Mouse (Mus musculus) erythroblast, embryonic 14.5 days (primary cell): Measurements from ENCODE around the gene Hist1h1c. TPM values are rescaled to one million over a fixed set of nuclear protein-coding genes. Genes with fewer than 3 reads are reported as not detected.
"Not testable (repeated sequence)": the region's sequence is repeated elsewhere in the genome, so short reads cannot be mapped to it uniquely, and the experiment has no call there.

Experiments
- H3K27me3 ChIP-seq: 2 replicates; pipeline ENCODE4 v1.6.1; 2012; ENCODE audit warnings: inconsistent platforms; ENCODE audit not compliant: control insufficient read depth
- H3K36me3 ChIP-seq: 2 replicates; pipeline ENCODE4 v1.6.1; 2012; ENCODE audit warnings: mild to moderate bottlenecking, inconsistent platforms; ENCODE audit not compliant: control insufficient read depth
- H3K4me1 ChIP-seq: 2 replicates; pipeline ENCODE4 v1.6.1; 2012; ENCODE audit warnings: inconsistent platforms; ENCODE audit not compliant: control insufficient read depth
- H3K4me3 ChIP-seq: replicated peaks from 2 replicates; pipeline ENCODE3; 2012; ENCODE audit warnings: moderate library complexity, mild to moderate bottlenecking, inconsistent platforms
- H3K9me3 ChIP-seq: 2 replicates; pipeline ENCODE4 v1.6.1; 2012; ENCODE audit warnings: low read length, inconsistent platforms, mixed read lengths; ENCODE audit not compliant: control insufficient read depth
- GATA1 ChIP-seq: IDR thresholded peaks from 2 replicates; pipeline ENCODE4 v1.6.1; 2012; ENCODE audit warnings: low read length, inconsistent platforms, mixed read lengths
- TAL1 ChIP-seq: IDR thresholded peaks from 3 replicates; pipeline ENCODE4 v1.6.1; 2012; ENCODE audit warnings: low read length, inconsistent platforms, mixed read lengths
- polyA plus RNA-seq: library from polyadenylated mRNA; stranded (reverse); fragments of >175 nt; gene quantifications from 2 replicates; pipeline ENCODE4 v1.2.3, GENCODE M21; 2012

Hist1h1c gene
- polyA plus RNA-seq, 1 experiment = 94.3 TPM

GRCm38 (mm10) chr13:23749563-23750121, 11.0 kb downstream of the Hist1h1c start:
- no peaks in the 10 kb centered on the region for H3K27me3 ChIP-seq
- no peak for TF ChIP-seq GATA1
- TF ChIP-seq TAL1 = no peak
- H3K9me3 ChIP-seq = no peaks in the 10 kb centered on the region
- peaks cover 57% of the 10 kb centered on the region for H3K4me1 ChIP-seq
- no peak overlapping the region for H3K4me3 ChIP-seq
- peaks cover 4% of the 10 kb centered on the region for H3K36me3 ChIP-seq

- H3K36me3 ChIP-seq, H3K27me3 ChIP-seq, H3K9me3 ChIP-seq: not testable (repeated sequence)
- H3K4me1 ChIP-seq = peaks cover 66% of the 10 kb centered on the region
- peak within 1 kb of the TSS; percentile 66 for H3K4me3 ChIP-seq
Measured at GRCm38 (mm10) chr13:23750839-23751477, 12.3 kb downstream of the Hist1h1c start, which contains the start of gene Hist1h2ab. Hist1h2ab (plus strand) TSS chr13:23751126.

GRCm38 (mm10) chr13:23751478-23751956, 12.9 kb downstream of the Hist1h1c start:
- TF ChIP-seq TAL1 (no peak), GATA1 (no peak)
- peak overlapping the region; percentile 66 for H3K4me3 ChIP-seq
- peaks cover 4% of the 10 kb centered on the region for H3K36me3 ChIP-seq
- H3K4me1 ChIP-seq = peaks cover 70% of the 10 kb centered on the region
- no peaks in the 10 kb centered on the region for H3K9me3 ChIP-seq
- H3K27me3 ChIP-seq = no peaks in the 10 kb centered on the region

- H3K36me3 ChIP-seq, H3K9me3 ChIP-seq, H3K27me3 ChIP-seq: not testable (repeated sequence)
- Histone ChIP-seq H3K4me1 (peaks cover 70% of the 10 kb centered on the region), H3K4me3 (peak within 1 kb of the TSS; percentile 68)
Measured at GRCm38 (mm10) chr13:23752067-23752741, 13.6 kb downstream of the Hist1h1c start, which contains the start of gene Hist1h3b. Hist1h3b (plus strand) TSS chr13:23752267.

- H3K36me3 ChIP-seq = peaks cover 4% of the 10 kb centered on the region
- peak overlapping the region; percentile 68 for H3K4me3 ChIP-seq
- TF ChIP-seq TAL1 (no peak), GATA1 (no peak)
- H3K9me3 ChIP-seq = no peaks in the 10 kb centered on the region
- H3K27me3 ChIP-seq = no peaks in the 10 kb centered on the region
- peaks cover 70% of the 10 kb centered on the region for H3K4me1 ChIP-seq
Measured at GRCm38 (mm10) chr13:23752742-23753172, 14.1 kb downstream of the Hist1h1c start.

- H3K4me3 ChIP-seq = peak overlapping the region; percentile 68
- H3K27me3 ChIP-seq = no peaks in the 10 kb centered on the region
- H3K4me1 ChIP-seq = peaks cover 70% of the 10 kb centered on the region
- no peaks in the 10 kb centered on the region for H3K9me3 ChIP-seq
- peaks cover 4% of the 10 kb centered on the region for H3K36me3 ChIP-seq
- TF ChIP-seq GATA1 (no peak), TAL1 (no peak)
Measured at GRCm38 (mm10) chr13:23753314-23754078, 14.9 kb downstream of the Hist1h1c start.

GRCm38 (mm10) chr13:23755000-23755399, 16.4 kb downstream of the Hist1h1c start:
- Histone ChIP-seq H3K36me3 (peaks cover 3% of the 10 kb centered on the region), H3K4me3 (no peak overlapping the region)

GRCm38 (mm10) chr13:23756790-23757189, 18.2 kb downstream of the Hist1h1c start, which contains the start of gene Hist1h4b:
Hist1h4b (plus strand) TSS chr13:23757013.
- Histone ChIP-seq H3K4me3 (peak within 1 kb of the TSS; percentile 63), H3K4me1 (peaks cover 72% of the 10 kb centered on the region)
- TF ChIP-seq TAL1 (no peak), GATA1 (no peak)

More at GRCm38 (mm10) chr13:23755000-23755399, 16.4 kb downstream of the Hist1h1c start:
- Histone ChIP-seq H3K9me3 (no peaks in the 10 kb centered on the region), H3K27me3 (no peaks in the 10 kb centered on the region), H3K4me1 (peaks cover 70% of the 10 kb centered on the region)
- TF ChIP-seq TAL1 = no peak
- peak; percentile 81 for TF ChIP-seq GATA1

GRCm38 (mm10) chr13:23757211-23757773, 18.7 kb downstream of the Hist1h1c start:
- Histone ChIP-seq H3K27me3 (no peaks in the 10 kb centered on the region), H3K4me1 (peaks cover 73% of the 10 kb centered on the region), H3K36me3 (peaks cover 2% of the 10 kb centered on the region), H3K4me3 (peak overlapping the region; percentile 63), H3K9me3 (no peaks in the 10 kb centered on the region)
- TF ChIP-seq TAL1 (no peak), GATA1 (no peak)

More at GRCm38 (mm10) chr13:23756790-23757189, 18.2 kb downstream of the Hist1h1c start, which contains the start of gene Hist1h4b:
- H3K9me3 ChIP-seq = no peaks in the 10 kb centered on the region
- peaks cover 2% of the 10 kb centered on the region for H3K36me3 ChIP-seq
- H3K27me3 ChIP-seq = no peaks in the 10 kb centered on the region
